Mouse (Mus musculus): ENCODE measurements at regions not wholly inside any gene's neighbourhood (a gene's known extent, or its start where the extent isn't known, plus 50 kb on each side); places are given as distances from the start of the nearest gene placed in this dataset.

DNA sequence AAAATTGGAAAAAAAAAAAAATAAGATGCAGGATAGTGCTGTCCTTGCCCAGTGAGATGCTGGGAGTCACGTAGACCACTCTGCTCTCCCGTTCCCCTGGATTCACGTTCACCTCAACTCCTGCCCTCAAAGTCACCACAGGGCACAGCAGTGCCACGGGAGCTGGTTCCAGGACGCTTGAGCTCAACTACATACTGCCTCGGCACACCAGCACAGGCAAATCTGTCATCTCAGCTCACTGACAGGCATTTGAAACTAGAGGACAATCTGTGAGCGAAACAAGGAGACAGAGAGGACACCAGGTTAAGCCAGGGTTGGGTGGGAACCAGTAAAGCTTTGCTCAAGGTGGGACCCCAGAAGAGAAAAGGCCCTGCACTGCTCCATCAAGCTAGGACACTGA, 132.2 kb downstream of the Zbtb18 start:
- TF ChIP-seq CTCF (IDR thresholded peaks at IDR 0.05; ENCODE audit: low read depth, low read length): no peak
- TF ChIP-seq POLR2A (IDR thresholded peaks at IDR 0.05; ENCODE audit: borderline replicate concordance, low read depth, low read length): no peak

All from bone marrow macrophage, adult 2 months (primary cell).